Mouse (Mus musculus): ENCODE data around the gene Trpm2. TPM values are rescaled to one million over a fixed set of nuclear protein-coding genes. Genes with fewer than 3 reads are reported as not detected.

Trpm2 gene
- polyA plus RNA-seq, 1 experiment from 2014 or later, result 1.4 TPM

GRCm38 (mm10) chr10:78007203-78007602 is 36.8 kb upstream of the Trpm2 start:
- no peak for ATAC-seq (ENCODE audit: low FRiP score)
- Histone ChIP-seq H3K27ac (no peak overlapping the region), H3K9me3 (replicated peaks) (no peaks in the 10 kb centered on the region), H3K4me1 (peaks cover 30% of the 10 kb centered on the region), H3K9ac (no peak overlapping the region), H3K36me3 (peaks cover 16% of the 10 kb centered on the region), H3K27me3 (peaks cover 4% of the 10 kb centered on the region; the same call in 1 of the 2 replicates), H3K4me2 (replicated peaks) (no peak overlapping the region), H3K4me3 (no peak overlapping the region)
- WGBS, result 58% methylated on average over 7 of the region's 7 CpGs

GRCm38 (mm10) chr10:78005791-78006438 is 35.6 kb upstream of the Trpm2 start:
- Histone ChIP-seq H3K4me3 (no peak overlapping the region), H3K9ac (peak overlapping the region; percentile 27; the same call in 1 of the 2 replicates), H3K4me2 (replicated peaks) (no peak overlapping the region), H3K9me3 (replicated peaks) (no peaks in the 10 kb centered on the region), H3K27me3 (peaks cover 2% of the 10 kb centered on the region; the same call in 1 of the 2 replicates), H3K36me3 (peaks cover 29% of the 10 kb centered on the region), H3K27ac (no peak overlapping the region), H3K4me1 (peaks cover 30% of the 10 kb centered on the region)
- WGBS, result 86% methylated on average over 4 of the region's 4 CpGs
- no peak for ATAC-seq (ENCODE audit: low FRiP score)

DNA sequence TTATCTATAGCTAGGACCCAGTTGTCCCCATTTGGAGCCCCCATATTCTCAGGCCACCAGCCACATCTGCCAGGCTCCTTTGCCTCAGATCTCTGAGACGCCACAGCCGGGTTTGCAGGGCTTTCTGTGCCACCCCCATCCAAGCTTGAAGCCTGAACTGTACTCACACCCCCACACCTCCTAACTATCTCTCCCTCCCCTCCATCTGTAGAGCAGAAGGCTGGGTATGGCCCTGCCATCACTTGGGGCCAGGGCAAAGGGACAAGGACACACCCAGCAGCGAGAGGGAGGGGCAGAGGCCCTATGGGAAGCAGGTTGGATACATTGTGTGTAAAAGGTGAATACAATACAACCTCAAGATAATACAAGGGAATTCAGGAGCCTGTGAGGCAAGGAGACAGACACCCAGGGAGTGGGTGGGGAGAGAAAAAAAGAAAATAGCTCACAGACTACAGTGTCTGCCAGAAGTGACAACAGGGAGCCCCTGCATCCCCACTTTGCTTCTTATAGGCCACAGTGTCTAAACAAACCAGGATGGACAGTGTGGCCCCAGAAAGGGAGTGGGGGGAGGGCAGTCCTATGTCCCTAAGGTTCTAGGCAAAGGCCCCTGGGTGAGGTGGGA is 34.2 kb upstream of the Trpm2 start:
- Histone ChIP-seq H3K4me3 (no peak overlapping the region), H3K27ac (no peak overlapping the region), H3K36me3 (peaks cover 42% of the 10 kb centered on the region), H3K9me3 (replicated peaks) (no peaks in the 10 kb centered on the region), H3K4me1 (peaks cover 30% of the 10 kb centered on the region), H3K9ac (no peak overlapping the region), H3K4me2 (replicated peaks) (no peak overlapping the region), H3K27me3 (no peaks in the 10 kb centered on the region)
- WGBS, result 93% methylated on average over 3 of the region's 3 CpGs
- ATAC-seq (ENCODE audit: low FRiP score), result no peak

GRCm38 (mm10) chr10:78002316-78002715 is 32.0 kb upstream of the Trpm2 start:
- Histone ChIP-seq H3K36me3 (peaks cover 65% of the 10 kb centered on the region), H3K27me3 (no peaks in the 10 kb centered on the region), H3K4me1 (peaks cover 13% of the 10 kb centered on the region), H3K9ac (no peak overlapping the region), H3K4me2 (replicated peaks) (no peak overlapping the region), H3K9me3 (replicated peaks) (no peaks in the 10 kb centered on the region), H3K27ac (no peak overlapping the region), H3K4me3 (no peak overlapping the region)
- WGBS, result 95% methylated on average over 2 of the region's 2 CpGs
- ATAC-seq (ENCODE audit: low FRiP score), result no peak

GRCm38 (mm10) chr10:78001796-78002195 is 31.4 kb upstream of the Trpm2 start:
- Histone ChIP-seq H3K36me3 (peaks cover 70% of the 10 kb centered on the region), H3K4me1 (peaks cover 8% of the 10 kb centered on the region), H3K9me3 (replicated peaks) (no peaks in the 10 kb centered on the region), H3K9ac (no peak overlapping the region), H3K4me2 (replicated peaks) (no peak overlapping the region), H3K27ac (no peak overlapping the region), H3K4me3 (no peak overlapping the region), H3K27me3 (no peaks in the 10 kb centered on the region)
- ATAC-seq (ENCODE audit: low FRiP score), result no peak
- 96% methylated on average over 11 of the region's 11 CpGs for WGBS

GRCm38 (mm10) chr10:78000200-78000599 is 29.8 kb upstream of the Trpm2 start:
- Histone ChIP-seq H3K4me2 (replicated peaks) (no peak overlapping the region), H3K27ac (no peak overlapping the region), H3K9me3 (replicated peaks) (no peaks in the 10 kb centered on the region), H3K4me1 (no peaks in the 10 kb centered on the region), H3K9ac (no peak overlapping the region), H3K27me3 (no peaks in the 10 kb centered on the region), H3K4me3 (no peak overlapping the region), H3K36me3 (peaks cover 86% of the 10 kb centered on the region)
- no peak for ATAC-seq (ENCODE audit: low FRiP score)
- WGBS, result 92% methylated on average over 5 of the region's 5 CpGs

GRCm38 (mm10) chr10:77995639-77996038 is 25.3 kb upstream of the Trpm2 start:
- H3K4me2 ChIP-seq (replicated peaks), result no peak overlapping the region
- H3K9me3 ChIP-seq (replicated peaks), result no peaks in the 10 kb centered on the region
- H3K4me1 ChIP-seq, result no peaks in the 10 kb centered on the region
- no peak overlapping the region for H3K4me3 ChIP-seq
- no peak overlapping the region for H3K27ac ChIP-seq
- WGBS, result 98% methylated on average over 3 of the region's 3 CpGs
- no peaks in the 10 kb centered on the region for H3K27me3 ChIP-seq
- H3K9ac ChIP-seq, result no peak overlapping the region
- ATAC-seq (ENCODE audit: low FRiP score), result no peak
- peaks cover 92% of the 10 kb centered on the region for H3K36me3 ChIP-seq

GRCm38 (mm10) chr10:77985775-77986174 is 15.4 kb upstream of the Trpm2 start:
- Histone ChIP-seq H3K9ac (no peak overlapping the region), H3K27me3 (no peaks in the 10 kb centered on the region), H3K9me3 (replicated peaks) (no peaks in the 10 kb centered on the region), H3K27ac (no peak overlapping the region), H3K36me3 (peaks cover 53% of the 10 kb centered on the region), H3K4me3 (no peak overlapping the region), H3K4me1 (no peaks in the 10 kb centered on the region), H3K4me2 (replicated peaks) (no peak overlapping the region)
- ATAC-seq (ENCODE audit: low FRiP score), result no peak
- 78% methylated on average over 5 of the region's 5 CpGs for WGBS

- Histone ChIP-seq H3K9ac (no peak overlapping the region), H3K4me2 (replicated peaks) (no peak overlapping the region), H3K9me3 (replicated peaks) (no peaks in the 10 kb centered on the region), H3K27me3 (no peaks in the 10 kb centered on the region), H3K4me3 (no peak overlapping the region), H3K27ac (no peak overlapping the region), H3K36me3 (peaks cover 48% of the 10 kb centered on the region), H3K4me1 (peaks cover 1% of the 10 kb centered on the region; the same call in 1 of the 2 replicates)
- peak; percentile 34; the same call in 1 of the 2 replicates for ATAC-seq (ENCODE audit: low FRiP score)
- WGBS, result 3% methylated on average over 4 of the region's 4 CpGs
Measured at GRCm38 (mm10) chr10:77984660-77985059, 14.3 kb upstream of the Trpm2 start.

DNA sequence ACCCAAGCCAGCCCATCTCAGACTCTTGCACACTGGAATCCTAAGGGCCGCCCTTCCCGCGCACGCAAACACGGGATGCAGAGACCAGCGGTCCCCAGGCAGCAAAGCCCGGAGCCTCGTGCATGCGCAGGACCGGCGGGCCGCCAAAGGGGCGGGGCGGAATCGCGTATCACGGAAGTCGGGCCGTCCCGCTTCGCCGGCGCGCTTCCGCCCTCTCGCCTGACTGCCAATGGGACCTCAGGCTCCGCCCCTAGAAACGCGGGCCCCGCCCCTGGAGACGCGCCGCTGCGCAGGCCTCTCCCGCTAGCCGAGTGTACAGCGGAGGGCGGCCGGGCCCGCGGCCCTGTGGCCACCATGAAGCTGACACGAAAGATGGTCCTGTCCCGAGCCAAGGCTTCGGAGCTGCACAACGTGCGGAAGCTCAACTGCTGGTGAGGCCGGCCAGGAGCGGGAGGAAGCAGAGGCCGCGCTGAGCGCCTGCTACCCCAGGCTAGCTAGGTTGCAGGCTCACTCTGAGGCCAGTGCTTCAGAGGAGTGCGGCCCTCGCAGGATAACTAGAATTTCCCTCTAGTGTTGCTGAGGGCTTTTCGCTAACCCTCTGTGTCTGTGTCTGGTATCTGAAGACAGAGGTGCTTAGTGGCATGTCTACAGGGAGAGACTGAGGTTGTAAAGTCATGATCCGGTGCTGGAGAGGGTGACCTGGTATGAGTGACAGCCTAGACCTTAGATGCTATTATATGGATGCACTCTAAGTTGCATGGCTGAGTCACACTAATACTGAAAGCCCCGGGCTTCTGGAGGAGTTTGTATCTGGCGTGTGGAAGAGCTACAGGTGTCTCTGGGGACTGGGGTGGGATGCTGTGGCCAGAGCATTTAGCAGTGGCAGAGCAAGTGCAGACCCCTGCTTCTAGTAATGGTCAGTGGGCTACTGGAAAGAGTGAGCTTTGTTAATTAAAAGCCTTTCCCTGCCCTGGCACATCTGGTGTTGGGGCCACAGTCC is 8.3 kb upstream of the Trpm2 start, which contains the start of gene 1810043G02Rik:
1810043G02Rik (plus strand) TSS at position 174 of the 1,000 bp plus-strand sequence.
- no peaks in the 10 kb centered on the region for H3K9me3 ChIP-seq (replicated peaks)
- 1% methylated on average over 57 of the region's 57 CpGs for WGBS
- peak; percentile 98 for ATAC-seq (ENCODE audit: low FRiP score)
- peak within 1 kb of the TSS; percentile 75 for H3K27ac ChIP-seq
- H3K27me3 ChIP-seq, result no peaks in the 10 kb centered on the region
- peak within 1 kb of the TSS; percentile 78 for H3K4me3 ChIP-seq
- peak within 1 kb of the TSS; percentile 82 for H3K4me2 ChIP-seq (replicated peaks)
- H3K9ac ChIP-seq, result peak within 1 kb of the TSS; percentile 84
- H3K4me1 ChIP-seq, result peaks cover 11% of the 10 kb centered on the region
- peaks cover 20% of the 10 kb centered on the region for H3K36me3 ChIP-seq

DNA sequence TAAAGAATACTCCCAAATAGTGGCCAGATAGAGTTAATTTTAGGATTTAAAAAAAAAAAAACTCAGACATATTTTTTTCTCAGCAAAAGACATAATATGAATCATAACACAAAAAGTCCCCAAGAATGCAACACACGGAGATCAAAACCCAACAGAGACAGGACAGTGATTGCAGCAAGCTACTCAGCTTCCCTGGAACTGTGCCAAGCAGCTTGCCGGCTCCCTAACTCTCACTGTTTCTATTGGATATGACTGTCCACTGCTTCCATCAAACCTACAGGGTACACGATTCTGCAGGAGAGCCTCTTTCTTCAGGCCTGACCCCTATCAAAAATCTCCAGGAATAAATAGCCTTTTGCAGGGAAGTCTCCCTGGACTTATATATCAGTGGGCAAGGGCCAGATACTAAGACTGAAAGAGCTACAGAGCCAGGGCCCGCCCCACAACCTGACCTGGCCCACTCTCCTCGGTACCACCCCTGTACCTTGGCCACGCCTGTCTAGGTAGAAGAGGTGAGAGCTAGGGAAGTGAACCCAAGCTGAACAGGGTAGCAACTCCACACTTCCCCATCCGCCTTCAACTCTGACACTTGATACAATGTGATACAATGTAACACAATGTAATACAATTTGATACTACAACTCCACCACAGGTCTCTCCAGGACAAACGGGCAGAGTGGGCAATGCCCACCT is 6.2 kb upstream of the Trpm2 start:
- H3K4me1 ChIP-seq, result peaks cover 11% of the 10 kb centered on the region
- no peak overlapping the region for H3K4me3 ChIP-seq
- H3K27me3 ChIP-seq, result no peaks in the 10 kb centered on the region
- no peak overlapping the region for H3K27ac ChIP-seq
- H3K9me3 ChIP-seq (replicated peaks), result no peaks in the 10 kb centered on the region
- H3K36me3 ChIP-seq, result peaks cover 9% of the 10 kb centered on the region
- WGBS, result 78% methylated on average over 8 of the region's 8 CpGs
- no peak for ATAC-seq (ENCODE audit: low FRiP score)
- no peak overlapping the region for H3K9ac ChIP-seq
- H3K4me2 ChIP-seq (replicated peaks), result no peak overlapping the region

Measured in hindbrain, embryonic 12.5 days (tissue).